Mouse (Mus musculus) cerebellum, adult 2 months (tissue): ENCODE results near the gene Drc1.

Experiments
- CTCF ChIP-seq: fragments of 200-500 bp; IDR thresholded peaks from 2 replicates; pipeline ENCODE4 v1.5.1; 2011; ENCODE audit warnings: low read depth, mild to moderate bottlenecking, control low read depth, low read length, moderate library complexity, borderline replicate concordance; ENCODE audit not compliant: insufficient read depth
- POLR2A ChIP-seq: fragments of 200-500 bp; IDR thresholded peaks from 2 replicates; pipeline ENCODE4 v1.6.1; 2011; ENCODE audit warnings: low read length, control low read depth, borderline replicate concordance; ENCODE audit not compliant: insufficient read depth

DNA sequence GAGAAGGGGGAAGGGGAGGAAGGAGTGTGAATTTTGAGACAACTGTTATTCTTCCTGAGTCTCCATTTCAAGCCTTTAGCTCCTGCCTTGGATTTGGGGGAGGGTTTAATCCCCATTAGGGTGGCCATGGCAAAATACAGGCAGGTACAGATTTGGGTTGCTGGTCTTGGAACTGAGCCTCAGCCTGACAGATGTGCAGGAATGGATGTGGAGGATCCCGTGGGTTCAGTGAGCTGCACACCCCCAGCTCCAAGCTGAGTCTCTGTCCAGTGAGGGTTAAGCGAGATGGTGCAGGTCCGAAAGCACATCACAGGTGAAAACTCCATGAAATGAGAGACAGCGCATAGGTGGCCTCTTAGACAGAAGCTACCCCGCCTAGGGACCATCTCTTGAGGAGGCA lies 119.3 kb downstream of the Drc1 start:
- TF ChIP-seq POLR2A (no peak), CTCF (no peak)
